Mouse (Mus musculus) layer of hippocampus, adult 9-11 months (tissue): Measurements from ENCODE around the gene Cwf19l1.

Source experiments
- DNase-seq: peaks from one replicate; pipeline ENCODE4 v3.0.0; 2022

Cwf19l1 gene

GRCm38 (mm10) chr19:44110356-44110755, 25.3 kb downstream of the Cwf19l1 start:
- DNase-seq: no peak

- no peak for DNase-seq
These were observed 26.7 kb downstream of the Cwf19l1 start for GRCm38 (mm10) chr19:44108996-44109395.

GRCm38 (mm10) chr19:44107661-44108521, 27.8 kb downstream of the Cwf19l1 start:
- DNase-seq: no peak

- peak; percentile 95 for DNase-seq
These were observed 28.6 kb downstream of the Cwf19l1 start, which contains the start of gene Chuk for GRCm38 (mm10) chr19:44106831-44107660. TSS of gene Chuk (minus strand) at chr19:44107480.

DNA sequence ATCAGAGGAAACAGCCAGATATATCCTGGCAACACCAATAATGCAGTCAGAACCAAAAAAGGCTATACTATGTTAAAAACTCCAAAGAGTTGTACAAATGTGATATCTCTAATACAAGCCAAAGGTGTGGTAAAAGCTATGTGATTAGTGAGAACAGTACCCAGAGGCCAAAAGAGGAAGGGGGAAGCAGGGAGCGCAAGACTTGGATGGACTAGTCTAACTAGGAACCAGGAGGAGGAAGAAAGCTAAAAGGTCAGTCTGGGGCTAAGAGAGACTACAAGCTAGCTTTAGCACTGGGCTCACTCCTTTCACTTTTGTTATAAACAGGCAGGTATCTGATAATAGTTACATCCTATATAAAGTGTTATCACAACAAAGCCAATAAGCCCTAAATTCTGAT, 31.3 kb downstream of the Cwf19l1 start:
- DNase-seq: no peak

DNA sequence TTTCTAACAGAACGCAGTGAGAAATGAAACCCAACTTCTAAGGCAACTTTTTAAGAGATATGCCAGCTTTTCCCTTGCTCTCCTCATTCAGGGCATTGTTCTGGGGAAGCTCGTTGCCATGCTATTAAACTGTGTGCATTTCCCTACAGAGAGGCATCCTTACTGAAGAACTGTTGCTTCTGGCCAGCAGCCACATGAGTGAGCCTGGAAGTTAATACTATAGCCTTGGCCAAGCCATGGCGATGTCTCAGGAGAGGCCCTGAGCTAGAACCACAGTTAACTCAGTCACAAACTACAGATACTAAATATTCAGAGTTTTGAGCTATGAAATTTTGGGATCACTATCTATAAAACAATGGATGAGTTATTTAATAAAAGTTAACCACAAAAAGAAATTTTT, 32.7 kb downstream of the Cwf19l1 start:
- DNase-seq: no peak

DNA sequence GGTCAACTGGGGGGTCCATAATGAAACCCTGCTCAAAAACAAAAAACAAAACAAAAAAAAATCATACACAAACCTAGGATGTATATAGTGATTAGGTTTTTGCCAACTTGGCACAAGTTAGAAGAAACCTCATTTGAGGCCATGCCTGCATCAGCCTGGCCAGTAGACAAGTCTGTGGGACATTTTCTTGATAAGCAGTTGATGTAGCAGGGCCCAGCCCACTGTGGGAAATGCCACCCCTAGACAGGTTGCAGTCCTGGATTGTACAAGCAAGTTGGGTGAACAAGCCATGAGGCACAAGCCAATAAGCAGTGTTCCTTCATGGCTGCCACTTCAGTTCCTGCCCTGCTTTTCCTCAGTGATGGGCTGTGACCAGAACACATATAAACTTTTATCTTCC, 34.8 kb downstream of the Cwf19l1 start:
- DNase-seq: no peak

DNA sequence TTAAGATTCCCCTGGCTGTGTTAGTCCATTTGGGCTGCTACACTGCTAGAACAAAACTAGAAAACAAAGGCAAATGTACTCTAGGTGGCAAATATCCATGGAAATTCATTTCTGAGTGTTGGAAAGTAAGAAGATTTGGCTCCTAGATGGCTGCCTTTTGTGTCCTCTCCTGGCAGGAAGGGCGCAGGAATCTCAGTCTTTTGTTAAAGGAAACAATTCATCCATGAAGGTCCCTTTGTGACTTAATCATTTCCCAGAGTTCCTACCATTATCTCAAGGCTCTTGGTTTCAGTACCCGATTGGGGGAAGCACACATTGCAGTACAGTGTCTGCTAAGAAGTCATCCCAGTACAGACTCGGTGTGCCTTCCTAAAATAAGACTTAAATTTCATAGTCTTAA, 49.4 kb downstream of the Cwf19l1 start:
- DNase-seq: no peak

- DNase-seq: no peak
These were observed 54.8 kb downstream of the Cwf19l1 start for GRCm38 (mm10) chr19:44080920-44081319.

DNA sequence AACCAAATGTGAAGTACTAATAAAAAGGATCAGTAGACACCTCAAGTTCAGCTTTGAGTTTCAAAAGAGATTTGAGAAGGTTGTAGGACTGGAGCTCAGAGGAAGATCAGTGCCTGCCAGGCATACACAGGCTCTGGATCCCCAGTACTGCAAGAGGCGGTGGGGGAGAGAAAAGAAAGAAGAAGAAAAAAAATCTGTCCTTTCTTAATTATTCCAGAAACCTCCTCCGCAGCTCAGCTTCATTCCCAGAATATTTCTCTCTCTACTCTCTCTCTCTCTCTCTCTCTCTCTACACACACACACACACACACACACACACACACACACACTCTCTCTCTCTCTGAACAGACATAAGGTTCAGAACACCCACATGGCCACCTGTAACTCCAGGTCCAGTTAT, 55.7 kb downstream of the Cwf19l1 start:
- no peak for DNase-seq

DNA sequence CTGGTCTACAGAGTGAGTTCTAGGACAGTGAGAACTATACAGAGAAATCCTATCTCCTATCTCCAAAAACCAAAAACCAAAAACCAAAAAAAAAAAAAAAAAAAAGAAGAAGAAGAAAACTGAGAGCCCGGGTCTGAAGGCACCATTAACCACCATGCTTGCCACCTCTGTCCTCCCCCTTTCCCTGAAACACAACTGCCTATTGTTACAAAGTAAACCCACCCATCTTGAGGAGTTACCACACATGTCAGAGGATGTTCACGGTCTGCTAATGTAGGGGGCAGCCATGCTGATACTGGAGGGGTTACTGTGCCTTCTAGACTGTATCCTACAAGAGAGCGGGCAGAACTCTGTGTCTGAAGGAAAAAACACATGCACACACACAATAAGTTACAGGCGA, 58.7 kb downstream of the Cwf19l1 start:
- DNase-seq: no peak

DNA sequence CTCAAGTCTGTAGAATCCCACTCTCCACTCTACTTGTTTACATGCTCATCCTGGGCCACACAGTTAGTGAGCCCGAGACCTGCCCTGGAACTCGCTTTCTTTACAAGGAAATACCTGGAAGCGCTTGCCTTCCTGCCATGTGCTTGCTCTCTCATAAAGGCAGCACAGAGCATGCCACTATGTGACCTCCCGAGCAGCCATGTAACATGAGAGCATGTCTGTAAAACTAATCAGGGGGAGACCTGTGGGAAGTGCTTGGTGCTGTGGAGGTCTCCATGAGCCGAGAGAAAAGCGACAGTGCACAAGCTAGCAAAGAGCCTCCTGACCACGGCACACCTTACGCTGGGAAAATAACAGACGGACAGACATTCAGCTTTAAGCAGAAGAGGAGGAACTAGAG, 59.2 kb downstream of the Cwf19l1 start:
- no peak for DNase-seq

DNA sequence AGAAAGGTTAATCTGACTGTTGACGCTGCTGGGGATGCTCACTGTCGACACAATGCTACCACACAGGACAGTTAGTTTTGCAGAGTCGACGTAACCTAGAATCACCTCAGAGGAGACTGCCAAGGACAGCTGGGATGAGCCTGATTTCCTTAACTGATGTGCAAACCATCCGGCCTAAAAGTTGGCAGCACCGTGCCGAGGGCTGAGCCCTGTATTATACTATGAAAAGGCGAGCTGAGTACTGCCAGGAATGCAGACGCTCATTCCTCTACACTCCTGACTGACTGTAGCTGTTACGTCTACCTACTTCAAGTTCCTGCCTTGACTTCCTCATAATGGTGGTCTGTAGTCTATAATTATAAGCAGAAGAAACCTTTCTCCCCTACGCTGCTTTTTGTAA, 60.7 kb downstream of the Cwf19l1 start:
- DNase-seq: no peak

DNA sequence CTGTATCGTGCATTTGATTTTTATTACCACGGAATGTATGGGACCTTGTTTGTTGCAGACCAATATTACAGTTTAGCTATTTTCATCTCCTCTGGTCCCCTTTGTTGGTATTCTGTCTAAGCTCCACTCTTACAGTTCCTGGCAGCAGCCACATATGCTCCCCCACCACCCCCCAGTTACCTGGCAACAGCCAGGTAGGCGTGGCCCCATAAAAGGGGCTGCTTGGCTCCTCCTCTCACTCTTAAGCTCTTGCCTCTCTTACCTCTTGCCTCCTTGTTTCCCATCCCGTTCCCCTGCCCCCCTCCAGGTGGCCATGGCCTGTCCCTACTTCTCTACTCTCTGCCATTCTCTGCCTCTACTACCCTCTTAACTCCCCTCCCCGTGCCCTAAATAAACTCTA, 64.5 kb downstream of the Cwf19l1 start:
- DNase-seq: no peak

DNA sequence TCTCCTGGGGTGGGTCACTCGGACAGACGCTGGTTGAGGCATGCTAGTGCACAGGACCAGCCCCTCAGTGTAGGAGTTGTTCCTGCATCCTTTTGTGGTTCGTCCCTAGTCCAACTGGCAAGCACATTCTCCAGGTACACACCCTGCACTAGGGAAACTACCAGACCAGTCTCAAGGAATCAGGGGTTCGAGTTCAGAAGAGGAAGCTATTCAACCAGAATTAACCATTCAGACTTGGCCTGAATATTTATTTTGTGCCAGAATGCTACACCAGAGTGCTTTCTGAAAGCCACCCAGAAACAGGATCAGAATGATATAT, 65.8 kb downstream of the Cwf19l1 start:
- DNase-seq: no peak

- peak; percentile 87 for DNase-seq
These were observed 66.4 kb downstream of the Cwf19l1 start, which contains the start of gene Erlin1 for GRCm38 (mm10) chr19:44069121-44069913. TSS of gene Erlin1 (minus strand) at chr19:44069785.

DNA sequence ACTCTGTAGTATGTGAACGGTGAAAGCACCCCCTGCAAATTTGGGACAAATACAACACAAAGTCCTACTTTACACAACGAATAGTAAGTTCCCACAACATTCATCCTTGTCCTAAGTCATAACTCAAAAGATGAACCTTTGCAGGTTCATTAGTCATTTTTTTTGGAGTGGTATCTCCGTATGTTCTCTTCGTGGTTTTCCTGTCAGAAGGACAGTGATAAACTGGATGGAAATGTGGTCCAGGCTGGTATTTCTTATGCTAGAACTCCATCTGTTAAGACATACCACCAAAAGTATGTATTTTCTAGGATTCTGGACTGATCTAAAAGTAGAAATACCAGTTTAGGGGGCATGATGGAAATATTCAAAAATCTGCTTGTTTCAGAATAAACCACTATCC, 67.4 kb downstream of the Cwf19l1 start:
- DNase-seq: no peak

- DNase-seq: no peak
These were observed 68.2 kb downstream of the Cwf19l1 start for GRCm38 (mm10) chr19:44067323-44068049.

- DNase-seq: no peak
These were observed 70.9 kb downstream of the Cwf19l1 start for GRCm38 (mm10) chr19:44064734-44065133.

GRCm38 (mm10) chr19:44063773-44064172, 71.9 kb downstream of the Cwf19l1 start:
- no peak for DNase-seq

- DNase-seq: no peak
These were observed 75.5 kb downstream of the Cwf19l1 start for GRCm38 (mm10) chr19:44060226-44060625.
